Mouse (Mus musculus): ENCODE results near the gene Mpv17. TPM values are rescaled to one million over a fixed set of nuclear protein-coding genes. Genes with fewer than 3 reads are reported as not detected.

Gene Mpv17
- total and polyA plus RNA-seq, 3 experiments: 25.8 to 49.9 TPM; not detected in 1

DNA sequence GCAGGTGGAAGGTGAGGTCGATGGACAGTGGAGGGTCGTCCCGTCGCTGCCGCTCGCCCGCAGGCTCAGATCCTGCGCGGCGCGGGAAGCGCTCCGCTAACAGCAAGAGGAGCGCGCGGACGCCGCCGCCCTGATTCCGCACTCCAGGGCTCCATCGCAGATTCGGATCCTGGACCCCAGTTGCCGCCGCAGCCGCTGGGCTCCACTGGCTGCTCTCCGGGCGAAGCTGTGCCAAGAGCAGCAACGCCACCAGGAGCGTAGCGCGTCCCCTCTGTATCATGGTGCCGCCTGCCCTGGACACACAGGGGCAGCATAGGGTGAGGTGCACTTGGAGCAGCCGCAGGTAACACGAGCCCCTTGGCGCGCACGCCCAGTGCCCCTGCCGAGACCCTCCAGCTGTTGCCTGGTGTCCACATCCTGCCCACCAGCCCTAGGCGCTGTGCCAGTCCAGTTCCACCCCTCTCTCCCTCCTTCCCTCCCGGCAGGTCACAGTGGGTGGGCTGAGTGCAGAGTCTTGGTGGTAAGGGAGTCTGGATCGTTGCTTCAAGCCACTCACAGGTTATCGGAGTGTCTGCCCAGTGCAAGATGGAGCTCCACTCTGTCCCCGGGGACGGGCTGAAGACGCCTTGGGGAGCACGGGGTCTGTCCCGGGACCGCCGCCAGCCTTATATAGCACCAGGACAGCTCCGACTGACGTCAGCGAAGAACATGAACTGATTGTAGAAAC is 15.6 kb downstream of the Mpv17 start, which contains the start of gene Ucn:
Gene Ucn (minus strand): TSS at position 589 of the 727 bp plus-strand sequence.
- H3K9ac ChIP-seq (ENCODE audit: control insufficient read depth, low read depth, low read length, poor library complexity, severe bottlenecking): no peak within 1 kb of the TSS
- H3K27ac ChIP-seq (ENCODE audit: control insufficient read depth, low read depth, low read length): no peak within 1 kb of the TSS
- no peaks in the 10 kb centered on the region for H3K4me1 ChIP-seq (ENCODE audit: control insufficient read depth in 1 of 2, insufficient read depth in 2 of 2, low read length in 2 of 2)
- H3K4me3 ChIP-seq (ENCODE audit: control insufficient read depth in 1 of 2, insufficient read depth in 1 of 2, low read depth in 2 of 2, low read length in 2 of 2): no peak within 1 kb of the TSS
- no peaks in the 10 kb centered on the region for H3K79me2 ChIP-seq (ENCODE audit: control insufficient read depth, insufficient read depth, low read length, poor library complexity)
- H3K9me3 ChIP-seq (replicated peaks; ENCODE audit: insufficient read depth, low read length): no peaks in the 10 kb centered on the region
- DNase-seq (ENCODE audit: low read depth, low spot score): no peak
- no peaks in the 10 kb centered on the region for H3K36me3 ChIP-seq (ENCODE audit: control insufficient read depth in 1 of 2, insufficient read depth in 2 of 2, low read length in 2 of 2)
- H3K27me3 ChIP-seq (ENCODE audit: control insufficient read depth in 1 of 2, insufficient read depth in 2 of 2, low read length in 2 of 2): peaks cover 0 to 2% of the 10 kb centered on the region in 2 experiments; a peak in 1 of 4 replicates
- TF ChIP-seq MAFK (IDR thresholded peaks at IDR 0.05; ENCODE audit: borderline replicate concordance, low read depth, low read length) (no peak), ELF1 (IDR thresholded peaks at IDR 0.05; ENCODE audit: low read depth, low read length) (no peak), POLR2A (IDR thresholded peaks at IDR 0.05; ENCODE audit: control insufficient read depth in 1 of 2, insufficient read depth in 1 of 2, low read depth in 1 of 2, low read length in 2 of 2, poor library complexity in 1 of 2) (0 out of 4 replicates have a peak, but pooled peaks of 1 of the 2 experiments have one; percentile 17), CHD1 (IDR thresholded peaks at IDR 0.05; ENCODE audit: low read depth, low read length) (no peak), MXI1 (IDR thresholded peaks at IDR 0.05; ENCODE audit: low read depth, low read length) (no peak)

DNA sequence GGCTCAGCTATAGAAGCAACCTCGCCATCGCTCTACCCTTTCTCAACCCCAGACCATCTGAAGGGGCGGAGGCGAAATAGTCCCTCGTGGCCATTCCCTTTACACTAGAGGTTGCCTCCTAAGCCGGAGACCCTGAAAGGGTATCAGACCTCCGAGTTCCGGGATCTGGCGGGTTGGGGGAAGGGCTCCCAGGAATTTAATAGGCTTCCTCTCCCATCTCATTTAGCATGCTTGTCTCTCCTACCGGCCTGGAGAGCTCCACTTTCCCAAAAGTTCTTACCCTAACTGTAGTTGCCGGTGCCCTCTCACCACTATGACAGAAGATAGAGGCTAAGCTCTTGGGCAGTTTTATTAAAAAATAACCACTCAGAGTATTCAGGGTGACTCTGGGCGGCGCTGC is 16.4 kb downstream of the Mpv17 start:
- TF ChIP-seq ETS1 (IDR thresholded peaks at IDR 0.05; ENCODE audit: low read depth, low read length) (no peak), NRF1 (IDR thresholded peaks at IDR 0.05; ENCODE audit: insufficient read depth, low read depth, low read length, poor library complexity, severe bottlenecking) (no peak), EP300 (IDR thresholded peaks at IDR 0.05; ENCODE audit: low read depth in 1 of 2, low read length in 2 of 2) (no peak), MYC (IDR thresholded peaks at IDR 0.05; ENCODE audit: low read depth, low read length) (no peak), CHD1 (IDR thresholded peaks at IDR 0.05; ENCODE audit: low read depth, low read length) (no peak), NELFE (IDR thresholded peaks at IDR 0.05; ENCODE audit: low read depth, low read length) (no peak), JUND (IDR thresholded peaks at IDR 0.05; ENCODE audit: low read depth, low read length) (no peak), CTCF (IDR thresholded peaks at IDR 0.05 in 2 of 3, conservative IDR thresholded peaks at IDR 0.05 in 1 of 3; ENCODE audit: control insufficient read depth in 1 of 3, insufficient read depth in 1 of 3, low read depth in 2 of 3, low read length in 3 of 3, poor library complexity in 1 of 3, severe bottlenecking in 1 of 3) (no peak), ZNF384 (IDR thresholded peaks at IDR 0.05; ENCODE audit: low read depth, low read length) (no peak), RAD21 (IDR thresholded peaks at IDR 0.05; ENCODE audit: low read depth, low read length) (no peak), E2F4 (IDR thresholded peaks at IDR 0.05; ENCODE audit: borderline replicate concordance, low read depth, low read length) (no peak), UBTF (IDR thresholded peaks at IDR 0.05; ENCODE audit: borderline replicate concordance, insufficient read depth, low read depth, low read length) (no peak), BHLHE40 (IDR thresholded peaks at IDR 0.05; ENCODE audit: borderline replicate concordance, low read depth, low read length) (no peak), ZKSCAN1 (IDR thresholded peaks at IDR 0.05; ENCODE audit: low read depth, low read length) (no peak), KAT2A (conservative IDR thresholded peaks at IDR 0.05; ENCODE audit: low read depth, low read length) (no peak), POLR2A (IDR thresholded peaks at IDR 0.05; ENCODE audit: control insufficient read depth in 1 of 2, insufficient read depth in 1 of 2, low read depth in 1 of 2, low read length in 2 of 2, poor library complexity in 1 of 2) (no peak), TBP (IDR thresholded peaks at IDR 0.05; ENCODE audit: low read depth, low read length) (no peak)
- H3K9ac ChIP-seq (ENCODE audit: control insufficient read depth, low read depth, low read length, poor library complexity, severe bottlenecking): no peak overlapping the region
- no peaks in the 10 kb centered on the region for H3K36me3 ChIP-seq (ENCODE audit: control insufficient read depth in 1 of 2, insufficient read depth in 2 of 2, low read length in 2 of 2)
- no peak overlapping the region for H3K4me3 ChIP-seq (ENCODE audit: control insufficient read depth in 1 of 2, insufficient read depth in 1 of 2, low read depth in 2 of 2, low read length in 2 of 2)
- no peak overlapping the region for H3K27ac ChIP-seq (ENCODE audit: control insufficient read depth, low read depth, low read length)
- no peaks in the 10 kb centered on the region for H3K4me1 ChIP-seq (ENCODE audit: control insufficient read depth in 1 of 2, insufficient read depth in 2 of 2, low read length in 2 of 2)
- no peaks in the 10 kb centered on the region for H3K79me2 ChIP-seq (ENCODE audit: control insufficient read depth, insufficient read depth, low read length, poor library complexity)
- DNase-seq (ENCODE audit: low read depth, low spot score): no peak
- H3K27me3 ChIP-seq (ENCODE audit: control insufficient read depth in 1 of 2, insufficient read depth in 2 of 2, low read length in 2 of 2): peaks cover 0 to 2% of the 10 kb centered on the region in 2 experiments; a peak in 2 of 4 replicates
- H3K9me3 ChIP-seq (replicated peaks; ENCODE audit: insufficient read depth, low read length): no peaks in the 10 kb centered on the region
